Mouse (Mus musculus) testis, adult 2 months (tissue): ENCODE measurements at regions not wholly inside any gene's neighbourhood (a gene's known extent, or its start where the extent isn't known, plus 50 kb on each side); places are given as distances from the start of the nearest gene placed in this dataset.

Experiments
- H3K27ac ChIP-seq: fragments of 200-500 bp; 2 replicates; pipeline ENCODE4 v1.5.1; 2012; ENCODE audit warnings: low read depth, low read length; ENCODE audit not compliant: control insufficient read depth, insufficient read depth
- H3K27me3 ChIP-seq: fragments of 200-500 bp; 2 replicates; pipeline ENCODE4 v1.6.1; 2012; ENCODE audit warnings: mild to moderate bottlenecking, low read length, moderate library complexity; ENCODE audit not compliant: control insufficient read depth, insufficient read depth
- H3K36me3 ChIP-seq: fragments of 200-500 bp; 2 replicates; pipeline ENCODE4 v1.6.1; 2012; ENCODE audit warnings: mild to moderate bottlenecking, low read length; ENCODE audit not compliant: control insufficient read depth, insufficient read depth
- H3K4me1 ChIP-seq: fragments of 200-500 bp; 2 replicates; pipeline ENCODE4 v1.6.1; 2012; ENCODE audit warnings: low read length; ENCODE audit not compliant: control insufficient read depth, insufficient read depth
- H3K4me3 ChIP-seq: fragments of 200-500 bp; 2 replicates; pipeline ENCODE4 v1.5.1; 2012; ENCODE audit warnings: low read depth, mild to moderate bottlenecking, low read length, moderate library complexity, mixed read lengths; ENCODE audit not compliant: control insufficient read depth
- CTCF ChIP-seq: fragments of 200-500 bp; IDR thresholded peaks from 2 replicates; pipeline ENCODE4 v1.5.1; 2012; ENCODE audit warnings: low read depth, mild to moderate bottlenecking, inconsistent platforms, low read length, moderate library complexity; ENCODE audit not compliant: control insufficient read depth, insufficient read depth, insufficient replicate concordance
- POLR2A ChIP-seq: fragments of 200-500 bp; IDR thresholded peaks from 2 replicates; pipeline ENCODE4 v1.6.1; 2012; ENCODE audit warnings: low read depth, mild to moderate bottlenecking, inconsistent platforms, low read length, moderate library complexity; ENCODE audit not compliant: control insufficient read depth

DNA sequence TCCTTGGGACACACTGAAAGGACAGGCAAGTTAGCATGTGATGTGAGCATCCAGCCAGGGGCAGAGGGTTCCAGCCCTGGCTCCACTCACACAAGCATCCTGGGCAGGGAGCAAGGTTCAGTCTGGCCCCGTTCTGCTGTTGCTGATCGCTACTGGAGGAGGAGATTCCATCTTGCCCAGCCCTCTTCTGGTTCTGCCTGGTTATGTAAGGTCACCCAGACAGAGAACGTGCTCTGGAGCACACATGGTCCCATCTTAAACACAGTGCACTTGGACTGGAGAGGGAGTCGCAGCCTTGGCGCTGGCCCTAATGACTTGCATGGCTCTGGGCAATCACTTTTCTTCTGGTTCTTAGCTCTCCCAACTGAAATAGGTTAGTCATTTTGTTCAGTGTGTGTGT, 96.2 kb upstream of the Tnp1 start:
- Histone ChIP-seq H3K36me3 (no peaks in the 10 kb centered on the region), H3K27me3 (no peaks in the 10 kb centered on the region), H3K4me1 (no peaks in the 10 kb centered on the region), H3K27ac (no peak overlapping the region), H3K4me3 (no peak overlapping the region)
- no peak for TF ChIP-seq POLR2A
- TF ChIP-seq CTCF = no peak

DNA sequence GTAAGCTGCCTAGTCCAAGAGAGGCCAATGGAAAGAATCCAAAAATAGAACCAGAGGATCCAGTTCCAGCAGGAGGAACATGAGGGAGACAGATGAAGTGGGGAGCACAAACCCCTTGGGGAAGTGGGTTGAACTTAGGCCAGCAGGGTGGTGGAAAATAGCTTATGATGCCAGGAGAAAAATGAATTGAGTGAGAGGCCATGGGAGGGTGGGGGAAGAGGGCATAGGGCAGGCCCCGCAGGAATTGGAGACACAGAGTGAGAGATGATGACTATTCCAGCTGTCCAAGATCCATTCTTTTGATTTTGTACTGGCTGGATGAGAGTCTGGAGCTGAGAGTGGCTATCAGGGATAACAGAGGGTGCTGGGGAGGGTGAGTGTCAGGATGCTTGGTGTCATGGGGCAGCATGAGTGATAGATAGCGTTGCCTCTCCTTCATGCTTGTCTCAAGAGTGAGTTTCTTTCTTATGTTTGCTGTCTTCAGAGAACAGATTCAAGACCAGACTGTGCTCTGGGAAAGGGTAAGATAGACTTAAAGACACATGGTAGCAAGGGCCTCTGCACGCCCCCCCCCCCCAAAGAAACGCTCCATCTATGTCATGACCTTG, 90.3 kb upstream of the Tnp1 start:
- TF ChIP-seq POLR2A (no peak), CTCF (no peak)

DNA sequence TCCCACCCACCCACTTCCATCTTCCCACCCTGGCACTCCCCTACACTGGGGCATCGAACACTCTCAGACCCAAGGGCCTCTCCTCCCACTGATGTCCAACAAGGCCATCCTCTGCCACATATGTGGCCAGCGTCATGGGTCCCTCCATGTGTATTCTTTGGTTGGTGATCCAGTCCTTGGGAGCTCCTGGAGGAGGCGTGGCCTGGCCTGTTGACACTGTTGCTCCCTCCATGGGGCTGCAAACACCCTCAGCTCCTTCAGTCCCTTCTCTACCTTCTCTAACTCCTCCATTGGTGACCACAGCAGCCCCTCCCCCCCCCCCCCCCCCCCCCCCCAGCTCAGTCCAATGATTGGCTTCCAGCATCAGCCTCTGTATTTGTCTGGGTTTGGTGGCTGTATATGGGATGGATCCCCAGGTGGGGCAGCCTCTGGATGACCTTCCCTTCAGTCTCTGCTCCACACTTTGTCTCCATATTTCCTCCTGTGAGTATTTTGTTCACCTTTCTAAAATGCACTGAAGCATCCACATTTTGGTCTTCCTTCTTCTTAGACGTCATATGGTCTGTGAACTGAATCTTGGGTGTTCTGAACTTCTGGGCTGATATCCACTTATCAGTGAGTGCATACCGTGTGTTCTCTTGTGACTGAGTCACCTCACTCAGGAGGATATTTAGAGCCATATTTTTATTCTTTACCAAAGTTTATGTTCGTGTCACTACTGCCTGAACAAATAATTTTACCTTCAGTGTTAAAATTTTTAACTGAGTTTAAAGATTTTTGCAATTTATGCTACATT, 82.1 kb upstream of the Tnp1 start:
- Histone ChIP-seq H3K27ac (no peak overlapping the region), H3K4me3 (no peak overlapping the region), H3K27me3 (no peaks in the 10 kb centered on the region), H3K36me3 (no peaks in the 10 kb centered on the region), H3K4me1 (no peaks in the 10 kb centered on the region)
- TF ChIP-seq POLR2A = no peak

More for the DNA sequence above, 90.3 kb upstream of the Tnp1 start:
- H3K36me3 ChIP-seq = no peaks in the 10 kb centered on the region
- H3K27me3 ChIP-seq = no peaks in the 10 kb centered on the region
- no peak overlapping the region for H3K27ac ChIP-seq
- no peak overlapping the region for H3K4me3 ChIP-seq
- H3K4me1 ChIP-seq = no peaks in the 10 kb centered on the region

DNA sequence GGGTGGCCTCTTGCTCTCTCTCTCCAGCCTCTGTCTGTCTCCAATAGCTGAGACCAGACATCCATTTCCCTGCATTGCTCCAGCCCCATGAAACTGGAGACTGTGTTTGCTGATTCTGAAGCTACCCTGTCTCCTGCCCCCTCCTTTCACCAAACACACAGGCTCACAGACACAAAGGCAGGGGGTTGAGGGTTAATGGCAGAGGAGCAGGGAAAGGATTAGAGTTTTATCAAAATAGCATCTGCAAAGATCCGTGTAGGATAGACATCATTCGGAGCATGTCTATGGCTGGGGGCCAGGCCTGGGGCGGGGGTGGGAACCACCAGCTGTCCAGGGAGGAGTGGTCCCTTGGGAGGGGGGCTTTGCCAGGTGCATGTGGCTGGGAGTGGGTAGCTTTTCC, 73.9 kb upstream of the Tnp1 start:
- no peaks in the 10 kb centered on the region for H3K36me3 ChIP-seq
- no peak overlapping the region for H3K4me3 ChIP-seq
- no peak overlapping the region for H3K27ac ChIP-seq
- no peaks in the 10 kb centered on the region for H3K4me1 ChIP-seq
- TF ChIP-seq CTCF (no peak), POLR2A (no peak)
- H3K27me3 ChIP-seq = no peaks in the 10 kb centered on the region

DNA sequence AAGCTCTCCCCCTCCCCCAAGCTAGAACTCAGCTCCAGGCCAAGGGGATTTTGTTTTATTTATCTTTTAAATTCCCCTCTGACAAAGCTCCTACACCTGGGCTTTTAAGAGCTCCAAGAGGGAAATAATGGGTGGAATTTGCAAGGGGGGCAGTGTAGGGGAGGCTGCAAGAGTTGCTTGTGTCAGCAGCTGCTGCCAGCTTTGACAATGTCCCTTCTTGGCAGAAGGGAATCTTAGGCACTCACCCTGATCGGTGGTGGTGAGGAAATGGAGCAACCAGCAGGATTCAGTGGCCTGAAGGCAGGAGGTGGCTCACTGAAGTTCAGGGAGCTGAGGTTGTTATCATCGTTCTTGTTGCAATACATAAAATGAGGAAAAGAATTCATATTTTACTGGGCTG, 72.8 kb upstream of the Tnp1 start:
- H3K36me3 ChIP-seq = no peaks in the 10 kb centered on the region
- no peaks in the 10 kb centered on the region for H3K27me3 ChIP-seq
- H3K4me3 ChIP-seq = no peak overlapping the region
- no peaks in the 10 kb centered on the region for H3K4me1 ChIP-seq
- TF ChIP-seq POLR2A (no peak), CTCF (no peak)
- H3K27ac ChIP-seq = no peak overlapping the region

DNA sequence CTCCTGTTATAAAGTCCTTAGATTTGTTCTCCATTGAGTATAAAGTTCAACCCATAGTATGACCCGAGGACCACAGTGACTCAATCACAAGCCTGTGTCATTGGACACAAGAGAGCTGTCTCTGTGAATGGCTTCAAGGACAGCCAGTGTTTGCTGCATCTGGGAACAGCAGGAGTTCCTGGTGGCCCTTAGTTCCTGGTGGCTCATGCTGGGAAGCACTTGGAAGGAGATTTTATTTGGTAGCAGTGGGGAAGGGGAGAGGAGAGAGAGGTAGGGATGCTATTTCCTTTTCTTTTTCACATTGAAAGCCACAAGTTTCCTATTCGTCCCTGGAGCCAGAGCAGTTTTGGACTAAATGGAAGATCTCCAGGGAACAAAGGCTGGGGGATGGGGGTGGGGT, 69.2 kb upstream of the Tnp1 start:
- no peak for TF ChIP-seq CTCF
- TF ChIP-seq POLR2A = no peak
- Histone ChIP-seq H3K27me3 (no peaks in the 10 kb centered on the region), H3K4me3 (no peak overlapping the region), H3K36me3 (no peaks in the 10 kb centered on the region), H3K27ac (no peak overlapping the region), H3K4me1 (no peaks in the 10 kb centered on the region)

DNA sequence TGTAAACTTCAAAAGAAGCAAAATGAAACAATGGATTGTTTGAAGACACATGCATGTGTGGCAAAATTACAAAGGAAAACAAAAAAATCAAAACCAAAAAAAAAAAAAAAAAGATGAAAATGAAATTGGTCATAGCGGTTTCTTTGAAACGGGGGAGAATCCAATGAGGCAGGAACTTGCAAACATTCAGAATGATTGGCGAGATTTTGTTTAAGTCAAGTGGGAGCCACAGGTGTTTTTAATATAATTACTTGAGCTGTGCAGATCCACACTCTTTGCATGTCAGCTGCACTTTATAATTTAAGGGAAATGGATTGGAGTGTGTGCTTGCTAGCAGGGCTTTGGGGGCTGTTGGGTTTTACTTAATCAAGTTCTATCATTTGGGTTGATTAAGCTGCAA, 67.7 kb upstream of the Tnp1 start:
- H3K4me3 ChIP-seq = no peak overlapping the region
- H3K36me3 ChIP-seq = no peaks in the 10 kb centered on the region
- TF ChIP-seq POLR2A = no peak
- no peaks in the 10 kb centered on the region for H3K4me1 ChIP-seq
- no peaks in the 10 kb centered on the region for H3K27me3 ChIP-seq
- no peak overlapping the region for H3K27ac ChIP-seq
